Mouse (Mus musculus) midbrain, postnatal 0 days (tissue): ENCODE data around the gene Tenm2. TPM values are rescaled to one million over a fixed set of nuclear protein-coding genes. Genes with fewer than 3 reads are reported as not detected.

Source experiments
- ATAC-seq: fragments of 200-750 bp; cut with Nextera tagmentation; 2 replicates; pipeline ENCODE4 v1.8.0; 2017; ENCODE audit warnings: moderate number of reproducible peaks, mild to moderate bottlenecking, moderate TSS enrichment, moderate library complexity; ENCODE audit not compliant: low FRiP score
- DNase-seq: peaks from one replicate; pipeline ENCODE4 v3.0.0-alpha.2; 2015; ENCODE audit warnings: low spot score
- H3K27ac ChIP-seq: fragments of 300-500 bp; sonication (generic); 2 replicates; pipeline ENCODE4 v1.5.1; 2014; ENCODE audit warnings: low read depth, mild to moderate bottlenecking, low read length, mixed read lengths
- H3K27me3 ChIP-seq: fragments of 300-500 bp; sonication (generic); 2 replicates; pipeline ENCODE4 v1.6.1; 2014; ENCODE audit warnings: low read length, control low read depth, mixed read lengths; ENCODE audit not compliant: insufficient read depth
- H3K36me3 ChIP-seq: fragments of 300-500 bp; sonication (generic); 2 replicates; pipeline ENCODE4 v1.6.1; 2014; ENCODE audit warnings: low read length, control low read depth, mixed read lengths; ENCODE audit not compliant: insufficient read depth
- H3K4me1 ChIP-seq: fragments of 300-500 bp; sonication (generic); 2 replicates; pipeline ENCODE4 v1.6.1; 2014; ENCODE audit warnings: mild to moderate bottlenecking, control low read depth, antibody characterized with exemption, low read length, mixed read lengths; ENCODE audit not compliant: insufficient read depth
- H3K4me2 ChIP-seq: fragments of 300-500 bp; sonication (generic); 2 replicates; pipeline ENCODE4 v1.6.1; 2014; ENCODE audit warnings: low read depth, mild to moderate bottlenecking, low read length, mixed read lengths; ENCODE audit not compliant: poor library complexity, severe bottlenecking
- H3K4me3 ChIP-seq: fragments of 300-500 bp; sonication (generic); 2 replicates; pipeline ENCODE4 v1.5.1; 2014; ENCODE audit warnings: low read depth, mild to moderate bottlenecking, low read length, moderate library complexity
- H3K9ac ChIP-seq: fragments of 300-500 bp; sonication (generic); replicated peaks from 2 replicates; pipeline ENCODE4 v1.6.1; 2014; ENCODE audit warnings: mild to moderate bottlenecking, low read length, moderate library complexity, mixed read lengths; ENCODE audit not compliant: poor library complexity, severe bottlenecking
- H3K9me3 ChIP-seq: fragments of 300-500 bp; sonication (generic); 2 replicates; pipeline ENCODE4 v1.6.1; 2016; ENCODE audit warnings: low read length, control low read depth
- CTCF ChIP-seq: IDR thresholded peaks from 2 replicates; pipeline ENCODE4 v1.5.1; 2016; ENCODE audit warnings: antibody characterized with exemption, mild to moderate bottlenecking
- WGBS: fragments of 180-500 bp; shearing (Covaris S2); extraction: QIAGEN DNeasy Blood & Tissue Kit; methylation state at CpG from one replicate; pipeline ENCODE4 v1.1.7; 2014; 5-methylcytosine and 5-hydroxymethylcytosine counted together
- polyA plus RNA-seq: library from polyadenylated mRNA; unstranded; fragments of >200 nt; fragmentation: Nextera tagmentation; extraction: Ambion mirVana; gene quantifications from 2 replicates; pipeline ENCODE4 v1.2.1, GENCODE M21; 2015
- total RNA-seq: library from RNA; depleted of rRNA; stranded (reverse); fragments of >200 nt; gene quantifications from 2 replicates; pipeline ENCODE4 v1.2.3, GENCODE M21; 2014

Tenm2 gene
- total and polyA plus RNA-seq, 2 experiments from 2014 or later = 62.6 to 138 TPM

DNA sequence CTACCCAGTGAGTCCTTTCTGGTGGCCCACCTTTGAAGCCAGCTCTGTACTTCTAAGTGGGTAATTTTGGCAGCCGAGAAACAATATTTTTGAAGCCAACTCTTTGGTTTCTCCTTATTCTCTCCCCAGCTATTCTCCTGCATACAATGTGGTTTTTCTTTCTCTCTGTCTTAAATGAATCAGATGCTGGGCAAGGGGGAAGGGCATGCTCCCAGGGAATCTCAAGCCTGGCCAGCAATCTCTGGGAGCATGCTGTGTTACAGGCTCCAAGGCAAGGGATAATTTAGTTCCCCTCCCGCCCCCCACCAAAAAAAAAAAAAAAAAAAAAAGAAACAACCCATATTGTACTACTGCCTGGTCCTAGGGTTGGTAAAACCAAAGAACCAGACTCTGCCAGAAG is 1112.5 kb downstream of the Tenm2 start:
- no peak for TF ChIP-seq CTCF
- Histone ChIP-seq H3K4me3 (no peak overlapping the region), H3K4me2 (no peak overlapping the region), H3K4me1 (peaks cover 10% of the 10 kb centered on the region; the same call in 1 of the 2 replicates), H3K27ac (no peak overlapping the region), H3K36me3 (no peaks in the 10 kb centered on the region; the same call in 1 of the 2 replicates), H3K9me3 (no peaks in the 10 kb centered on the region), H3K27me3 (no peaks in the 10 kb centered on the region), H3K9ac (no peak overlapping the region)
- no peak for DNase-seq
- no peak for ATAC-seq
- 32% methylated on average over 2 of the region's 2 CpGs for WGBS

DNA sequence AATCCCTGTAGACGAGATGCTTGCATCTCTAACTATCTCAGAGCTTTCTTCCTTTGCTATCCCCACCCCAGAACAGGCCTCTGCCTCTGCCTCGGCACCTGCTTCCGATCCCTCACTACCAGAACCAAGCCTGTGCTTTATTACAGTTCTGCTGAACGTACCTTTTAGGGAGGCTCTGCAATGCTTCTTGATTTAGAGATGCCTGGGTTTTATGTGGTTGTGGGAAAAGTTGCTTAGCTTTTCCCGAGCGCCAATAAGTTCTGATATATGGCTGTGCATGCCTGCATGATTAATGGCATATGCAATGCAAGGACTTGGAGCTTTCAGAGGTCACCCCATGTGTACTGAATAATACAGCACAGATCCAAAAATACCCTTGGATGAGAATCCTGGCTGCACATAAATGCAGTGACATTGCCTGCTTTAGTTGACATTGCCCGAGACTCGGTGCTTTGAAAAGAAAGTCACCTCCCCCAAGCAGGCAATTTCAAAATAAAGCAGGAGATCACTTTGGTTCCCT is 1114.3 kb downstream of the Tenm2 start:
- no peaks in the 10 kb centered on the region for H3K27me3 ChIP-seq
- DNase-seq = no peak
- H3K4me1 ChIP-seq = peaks cover 10% of the 10 kb centered on the region; the same call in 1 of the 2 replicates
- ATAC-seq = no peak
- H3K4me2 ChIP-seq = no peak overlapping the region
- no peak overlapping the region for H3K4me3 ChIP-seq
- no peak for TF ChIP-seq CTCF
- H3K9me3 ChIP-seq = no peaks in the 10 kb centered on the region
- no peaks in the 10 kb centered on the region; the same call in 1 of the 2 replicates for H3K36me3 ChIP-seq
- H3K27ac ChIP-seq = peak overlapping the region; percentile 64
- WGBS = 30% methylated on average over 8 of the region's 8 CpGs
- H3K9ac ChIP-seq = no peak overlapping the region

DNA sequence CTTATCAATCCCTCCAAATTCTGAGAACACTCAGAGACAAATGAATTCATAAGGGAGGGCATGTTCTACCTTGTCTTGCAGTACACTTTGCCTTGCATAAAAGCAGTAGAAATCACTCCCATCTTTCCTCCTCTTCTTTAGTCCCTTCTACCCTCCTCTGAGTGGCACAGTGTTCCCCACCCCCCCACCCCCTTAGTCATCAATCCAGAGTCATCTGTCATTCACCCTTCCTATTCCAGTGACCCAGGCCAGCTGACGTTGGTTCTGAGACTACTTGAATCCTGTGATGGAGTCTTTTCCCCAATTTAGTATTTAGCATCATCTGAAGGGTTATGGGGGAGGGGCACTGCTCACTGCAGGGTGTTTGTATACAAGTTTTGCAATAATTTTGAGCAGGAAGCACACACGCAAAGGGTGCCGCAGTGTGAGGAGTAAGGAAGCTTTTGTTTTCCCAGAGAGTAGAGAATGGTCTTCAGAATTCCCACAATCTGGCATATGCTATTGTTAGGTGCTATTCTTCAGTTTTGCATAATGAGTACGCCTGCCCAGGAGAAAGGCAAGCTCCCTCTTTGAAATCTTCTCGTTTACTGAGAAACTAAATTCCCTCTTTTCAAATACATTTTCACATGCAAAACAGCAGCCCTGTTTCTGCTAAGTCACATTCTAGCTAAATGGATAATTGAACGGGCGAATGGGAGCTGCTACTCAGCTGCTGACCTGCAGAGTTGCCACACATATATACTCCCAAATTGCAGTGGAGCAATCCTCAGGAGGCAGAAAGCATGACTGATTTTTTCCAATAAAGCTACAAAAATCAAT is 1115.0 kb downstream of the Tenm2 start:
- H3K4me3 ChIP-seq = no peak overlapping the region
- H3K36me3 ChIP-seq = no peaks in the 10 kb centered on the region; the same call in 1 of the 2 replicates
- H3K4me2 ChIP-seq = no peak overlapping the region
- H3K9me3 ChIP-seq = no peaks in the 10 kb centered on the region
- H3K4me1 ChIP-seq = peaks cover 10% of the 10 kb centered on the region; the same call in 1 of the 2 replicates
- DNase-seq (no peak), ATAC-seq (no peak)
- no peak overlapping the region for H3K9ac ChIP-seq
- 13% methylated on average over 7 of the region's 7 CpGs for WGBS
- TF ChIP-seq CTCF = no peak
- peak overlapping the region; percentile 64; the same call in 1 of the 2 replicates for H3K27ac ChIP-seq
- no peaks in the 10 kb centered on the region for H3K27me3 ChIP-seq

DNA sequence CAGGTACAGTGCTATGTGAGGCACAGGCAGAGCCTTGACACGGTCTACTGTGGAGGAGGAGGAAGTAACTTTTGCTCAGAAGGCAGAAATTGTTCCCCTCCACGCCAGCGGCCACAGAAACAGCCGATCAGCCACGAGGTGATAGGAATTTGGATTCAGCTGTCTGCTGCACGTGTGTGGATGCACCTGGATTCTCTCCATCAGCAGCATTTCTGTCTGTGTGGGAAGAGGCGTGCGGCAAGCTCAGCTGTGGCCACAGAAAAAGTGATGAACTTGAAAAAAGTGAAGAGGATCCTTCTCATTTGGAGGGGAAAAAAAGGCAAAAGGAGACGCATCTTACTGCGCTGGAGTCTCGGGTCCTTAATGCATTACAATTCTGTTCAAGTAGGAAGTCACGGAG is 1122.4 kb downstream of the Tenm2 start:
- no peak overlapping the region for H3K4me2 ChIP-seq
- DNase-seq (no peak), ATAC-seq (no peak)
- TF ChIP-seq CTCF = no peak
- H3K9me3 ChIP-seq = no peaks in the 10 kb centered on the region
- no peaks in the 10 kb centered on the region for H3K27me3 ChIP-seq
- no peaks in the 10 kb centered on the region; the same call in 1 of the 2 replicates for H3K36me3 ChIP-seq
- 84% methylated on average over 12 of the region's 12 CpGs for WGBS
- H3K4me1 ChIP-seq = peaks cover 9% of the 10 kb centered on the region; the same call in 1 of the 2 replicates
- no peak overlapping the region for H3K27ac ChIP-seq
- H3K9ac ChIP-seq = no peak overlapping the region
- H3K4me3 ChIP-seq = no peak overlapping the region

DNA sequence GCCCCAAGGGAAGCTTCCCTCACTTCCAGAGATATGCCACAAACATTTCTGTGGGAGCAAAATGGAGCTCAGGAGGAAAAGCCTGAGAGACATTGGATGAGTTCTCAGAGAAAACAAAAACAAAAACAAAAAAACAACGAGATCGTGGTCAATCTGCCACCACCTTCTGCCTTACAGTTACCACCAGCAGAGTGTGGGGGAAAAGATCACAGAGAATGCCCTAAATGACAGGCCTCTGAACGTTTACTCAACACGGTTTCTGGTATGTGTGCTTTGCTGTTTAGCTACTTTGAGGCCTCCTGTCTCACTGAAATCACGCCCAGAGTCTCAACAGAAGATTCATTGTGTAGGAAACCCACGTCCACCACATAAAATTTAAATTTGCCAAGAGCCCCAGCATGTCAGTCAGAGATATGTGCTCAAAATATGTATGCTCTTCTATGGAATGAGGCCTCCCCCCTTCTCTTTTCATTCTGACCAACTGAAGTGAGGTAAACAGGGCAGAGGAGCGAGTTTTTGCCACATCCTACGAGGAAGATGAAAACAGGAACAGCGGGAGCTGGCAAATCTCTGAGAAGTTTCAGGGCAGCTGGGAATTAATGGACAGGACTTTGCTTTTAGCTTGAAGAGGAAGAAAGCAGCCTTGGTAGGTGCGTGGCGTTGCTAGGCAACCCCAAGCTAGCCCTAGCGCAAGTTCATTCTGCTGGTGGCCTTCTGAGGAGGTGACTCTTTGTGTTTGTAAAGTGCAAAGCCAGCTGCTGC is 1126.6 kb downstream of the Tenm2 start:
- Histone ChIP-seq H3K4me3 (no peak overlapping the region), H3K9me3 (no peaks in the 10 kb centered on the region), H3K27me3 (no peaks in the 10 kb centered on the region), H3K4me2 (no peak overlapping the region), H3K27ac (peak overlapping the region; percentile 48), H3K9ac (no peak overlapping the region), H3K4me1 (peaks cover 15% of the 10 kb centered on the region; the same call in 1 of the 2 replicates), H3K36me3 (no peaks in the 10 kb centered on the region; the same call in 1 of the 2 replicates)
- ATAC-seq = peak; percentile 64
- DNase-seq = peak; percentile 82
- TF ChIP-seq CTCF = no peak
- 12% methylated on average over 12 of the region's 12 CpGs for WGBS
